Mouse (Mus musculus) liver, embryonic 16.5 days (tissue): Measurements from ENCODE around the gene Chd6. TPM values are rescaled to one million over a fixed set of nuclear protein-coding genes. Genes with fewer than 3 reads are reported as not detected.
A peak's percentile ranks its signal among the peaks of the same experiment; 100 is the strongest.
"Not testable (repeated sequence)": the region's sequence is repeated elsewhere in the genome, so short reads cannot be mapped to it uniquely, and the experiment has no call there.

ENCODE experiments used
- ATAC-seq: fragments of 200-750 bp; cut with Nextera tagmentation; 2 replicates; pipeline ENCODE4 v1.8.0; 2017; ENCODE audit warnings: low read depth, mild to moderate bottlenecking, moderate number of reproducible peaks, moderate library complexity
- H3K27ac ChIP-seq: fragments of 300-500 bp; sonication (generic); 2 replicates; pipeline ENCODE4 v1.5.1; 2014; ENCODE audit warnings: mild to moderate bottlenecking, low read length
- H3K27me3 ChIP-seq: fragments of 300-500 bp; sonication (generic); 2 replicates; pipeline ENCODE4 v1.6.1; 2014; ENCODE audit warnings: low read depth, low read length, mixed read lengths; ENCODE audit not compliant: control insufficient read depth, insufficient read depth
- H3K36me3 ChIP-seq: fragments of 300-500 bp; sonication (generic); 2 replicates; pipeline ENCODE4 v1.6.1; 2014; ENCODE audit warnings: mild to moderate bottlenecking; ENCODE audit not compliant: control insufficient read depth, insufficient read depth
- H3K4me1 ChIP-seq: fragments of 300-500 bp; sonication (generic); 2 replicates; pipeline ENCODE4 v1.6.1; 2014; ENCODE audit warnings: low read depth, low read length, mixed read lengths; ENCODE audit not compliant: control insufficient read depth
- H3K4me2 ChIP-seq: fragments of 300-500 bp; sonication (generic); 2 replicates; pipeline ENCODE4 v1.6.1; 2014; ENCODE audit warnings: low read depth, low read length, mixed read lengths
- H3K4me3 ChIP-seq: fragments of 300-500 bp; sonication (generic); 2 replicates; pipeline ENCODE4 v1.5.1; 2014; ENCODE audit warnings: low read depth, mild to moderate bottlenecking, low read length
- H3K9ac ChIP-seq: fragments of 300-500 bp; sonication (generic); 2 replicates; pipeline ENCODE4 v1.6.1; 2014; ENCODE audit warnings: low read depth, low read length
- H3K9me3 ChIP-seq: fragments of 300-500 bp; sonication (generic); replicated peaks from 2 replicates; pipeline ENCODE4 v1.6.1; 2016; ENCODE audit warnings: low read length; ENCODE audit not compliant: control insufficient read depth
- WGBS: fragments of 180-500 bp; shearing (Covaris S2); extraction: QIAGEN DNeasy Blood & Tissue Kit; methylation state at CpG from one replicate; pipeline ENCODE4 v1.1.7; 2014; ENCODE audit not compliant: insufficient replicate concordance; 5-methylcytosine and 5-hydroxymethylcytosine counted together
- polyA plus RNA-seq: library from polyadenylated mRNA; unstranded; fragments of >200 nt; fragmentation: Nextera tagmentation; extraction: Ambion mirVana; gene quantifications from 2 replicates; pipeline ENCODE4 v1.2.1, GENCODE M21; 2015

The Chd6 gene
- polyA plus RNA-seq, 1 experiment from 2014 or later: 4.7 TPM

DNA sequence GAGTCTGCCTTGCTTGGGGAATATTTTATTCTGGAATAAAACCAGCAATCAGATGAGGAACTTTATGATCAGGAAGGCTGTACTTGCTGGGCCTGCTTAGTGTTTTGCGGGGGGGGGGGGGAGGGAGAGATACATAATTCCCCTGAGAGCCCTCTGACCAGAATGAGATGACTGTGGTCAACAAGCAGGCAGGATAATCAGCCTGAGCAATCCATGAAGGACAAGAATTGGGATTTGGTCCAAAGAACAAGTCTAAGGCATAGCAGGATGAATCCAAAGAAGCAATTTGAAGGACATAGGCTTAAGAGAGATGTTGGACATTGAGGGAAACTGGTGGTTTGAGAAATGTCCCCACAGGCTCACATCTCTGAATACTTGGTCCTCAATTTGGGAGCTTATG is 130.2 kb downstream of the Chd6 start:
- Histone ChIP-seq H3K9me3 (no peaks in the 10 kb centered on the region), H3K36me3 (peaks cover 4% of the 10 kb centered on the region), H3K9ac (no peak overlapping the region), H3K4me1 (no peaks in the 10 kb centered on the region), H3K4me2 (no peak overlapping the region), H3K4me3 (no peak overlapping the region), H3K27me3 (no peaks in the 10 kb centered on the region), H3K27ac (no peak overlapping the region)
- ATAC-seq: no peak
- 86% methylated on average over 1 of the region's 1 CpGs for WGBS

DNA sequence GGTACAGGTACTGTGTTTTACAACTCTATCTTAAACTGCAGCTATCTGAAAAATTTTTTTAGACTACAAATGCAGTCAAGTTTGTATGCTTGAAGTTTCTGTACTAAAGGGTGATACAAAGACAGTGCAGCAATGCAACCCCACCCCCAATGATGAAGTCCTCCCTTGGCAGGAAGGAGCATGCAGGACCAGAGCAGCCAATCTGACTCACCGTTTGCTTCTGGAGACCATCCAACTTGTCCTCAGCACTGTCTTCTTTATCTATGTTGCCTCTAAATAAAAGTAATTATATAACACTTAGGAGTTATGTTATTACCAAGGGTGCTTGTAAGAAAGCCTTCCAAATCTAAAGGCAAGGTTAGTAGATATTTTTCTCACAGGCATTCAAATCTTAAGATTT is 131.6 kb downstream of the Chd6 start:
- no peaks in the 10 kb centered on the region for H3K4me1 ChIP-seq
- no peaks in the 10 kb centered on the region for H3K27me3 ChIP-seq
- H3K4me2 ChIP-seq: no peak overlapping the region
- no peak overlapping the region for H3K4me3 ChIP-seq
- H3K36me3 ChIP-seq: peaks cover 4% of the 10 kb centered on the region
- WGBS: 65% methylated on average over 1 of the region's 1 CpGs
- no peak for ATAC-seq
- no peak overlapping the region for H3K9ac ChIP-seq
- H3K9me3 ChIP-seq: no peaks in the 10 kb centered on the region
- no peak overlapping the region for H3K27ac ChIP-seq

DNA sequence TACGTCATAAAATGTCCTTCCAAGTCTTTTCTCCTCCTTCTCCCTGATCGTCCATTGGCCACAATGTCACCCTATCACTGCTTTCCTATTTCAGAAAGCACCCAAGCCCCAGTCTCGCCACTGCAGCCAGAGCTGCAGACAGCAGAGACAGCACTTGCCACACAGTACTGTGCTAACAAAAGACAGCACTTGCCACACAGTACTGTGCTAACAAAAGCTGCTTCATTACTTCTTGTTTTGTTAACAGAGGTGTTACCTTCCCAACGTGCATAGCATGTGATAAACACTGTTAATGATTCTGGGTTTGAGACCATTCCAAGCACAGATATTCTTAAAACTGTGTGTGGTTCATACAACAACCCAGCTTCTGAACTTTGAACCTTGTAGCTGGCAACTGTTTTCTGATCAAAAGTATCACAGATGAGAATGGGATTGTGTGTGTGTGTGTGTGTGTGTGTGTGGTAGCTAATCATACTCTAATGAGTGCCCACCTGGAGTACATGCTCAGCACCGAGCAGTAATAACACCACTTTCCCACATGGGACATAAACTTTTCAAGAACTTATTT is 135.1 kb downstream of the Chd6 start:
- H3K9me3 ChIP-seq: no peaks in the 10 kb centered on the region
- no peaks in the 10 kb centered on the region for H3K27me3 ChIP-seq
- H3K4me1 ChIP-seq: no peaks in the 10 kb centered on the region
- ATAC-seq: 0 out of 2 replicates have a peak, but pooled peaks have one; percentile 11
- no peak overlapping the region for H3K4me3 ChIP-seq
- H3K4me2 ChIP-seq: no peak overlapping the region
- no peak overlapping the region for H3K27ac ChIP-seq
- no peaks in the 10 kb centered on the region for H3K36me3 ChIP-seq
- no peak overlapping the region for H3K9ac ChIP-seq
- WGBS: 58% methylated on average over 5 of the region's 5 CpGs

DNA sequence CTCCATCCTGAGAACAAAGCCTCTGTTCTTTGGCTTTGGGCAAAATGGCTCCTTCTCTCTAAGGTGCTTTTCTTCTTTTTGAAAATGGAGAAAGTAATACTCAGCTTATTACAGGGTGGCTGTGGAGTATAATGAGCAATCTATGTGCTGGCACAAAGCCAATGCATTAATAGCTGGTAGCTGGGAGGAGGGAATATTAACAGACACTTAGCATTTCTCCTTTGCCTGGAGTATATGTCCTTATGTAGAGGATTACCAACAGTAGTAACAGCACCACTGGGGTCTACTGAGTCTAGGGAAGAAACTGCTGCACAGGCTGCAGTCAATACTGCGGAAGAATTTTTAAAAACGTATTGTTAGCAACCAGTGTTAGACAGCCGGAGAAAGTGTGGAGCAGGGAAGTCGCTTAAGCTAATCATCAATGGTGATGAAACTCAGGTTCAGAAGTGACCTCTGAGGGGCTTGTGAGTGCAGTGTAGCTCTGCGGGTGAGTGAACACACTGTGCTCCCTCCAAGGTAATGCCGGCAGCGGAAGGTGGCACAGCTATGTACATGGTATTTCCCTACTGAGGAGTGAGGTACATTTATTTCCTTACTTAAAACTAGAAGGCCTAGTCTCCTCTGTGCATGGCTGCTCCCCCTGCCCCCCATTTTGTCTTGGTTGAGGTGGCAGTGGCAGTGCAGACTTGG is 136.6 kb downstream of the Chd6 start:
- WGBS: 86% methylated on average over 7 of the region's 7 CpGs
- H3K9ac ChIP-seq: no peak overlapping the region
- no peaks in the 10 kb centered on the region for H3K9me3 ChIP-seq
- H3K27me3 ChIP-seq: no peaks in the 10 kb centered on the region
- H3K4me3 ChIP-seq: no peak overlapping the region
- ATAC-seq: no peak
- no peak overlapping the region for H3K4me2 ChIP-seq
- no peak overlapping the region for H3K27ac ChIP-seq
- no peaks in the 10 kb centered on the region for H3K4me1 ChIP-seq
- H3K36me3 ChIP-seq: peaks cover 2% of the 10 kb centered on the region

DNA sequence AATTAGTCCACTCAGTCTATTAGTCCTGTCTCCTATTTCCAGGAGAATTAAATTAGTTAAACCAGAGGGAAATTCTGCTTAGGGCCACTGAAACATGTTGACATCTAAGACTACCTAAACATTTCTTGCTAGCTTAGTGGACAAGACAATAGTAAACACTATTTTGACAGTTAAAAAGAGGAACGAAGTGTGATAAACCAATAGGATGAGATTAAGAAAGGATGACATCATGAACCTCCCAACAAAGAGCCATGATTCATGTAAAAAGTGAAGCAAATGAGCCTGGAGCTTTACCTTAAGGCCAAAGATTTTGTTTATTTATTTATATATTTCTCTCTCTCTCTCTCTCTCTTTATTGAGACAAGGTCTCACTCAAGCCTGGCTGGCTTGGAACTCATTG is 146.7 kb downstream of the Chd6 start:
- no peak for ATAC-seq
- no peak overlapping the region for H3K9ac ChIP-seq
- H3K27me3 ChIP-seq: no peaks in the 10 kb centered on the region
- H3K27ac ChIP-seq: no peak overlapping the region
- H3K9me3 ChIP-seq: no peaks in the 10 kb centered on the region
- H3K36me3 ChIP-seq: no peaks in the 10 kb centered on the region; the same call in none of the 2 replicates
- no peaks in the 10 kb centered on the region for H3K4me1 ChIP-seq
- WGBS: 39% methylated on average over 1 of the region's 1 CpGs
- no peak overlapping the region for H3K4me2 ChIP-seq
- H3K4me3 ChIP-seq: no peak overlapping the region

DNA sequence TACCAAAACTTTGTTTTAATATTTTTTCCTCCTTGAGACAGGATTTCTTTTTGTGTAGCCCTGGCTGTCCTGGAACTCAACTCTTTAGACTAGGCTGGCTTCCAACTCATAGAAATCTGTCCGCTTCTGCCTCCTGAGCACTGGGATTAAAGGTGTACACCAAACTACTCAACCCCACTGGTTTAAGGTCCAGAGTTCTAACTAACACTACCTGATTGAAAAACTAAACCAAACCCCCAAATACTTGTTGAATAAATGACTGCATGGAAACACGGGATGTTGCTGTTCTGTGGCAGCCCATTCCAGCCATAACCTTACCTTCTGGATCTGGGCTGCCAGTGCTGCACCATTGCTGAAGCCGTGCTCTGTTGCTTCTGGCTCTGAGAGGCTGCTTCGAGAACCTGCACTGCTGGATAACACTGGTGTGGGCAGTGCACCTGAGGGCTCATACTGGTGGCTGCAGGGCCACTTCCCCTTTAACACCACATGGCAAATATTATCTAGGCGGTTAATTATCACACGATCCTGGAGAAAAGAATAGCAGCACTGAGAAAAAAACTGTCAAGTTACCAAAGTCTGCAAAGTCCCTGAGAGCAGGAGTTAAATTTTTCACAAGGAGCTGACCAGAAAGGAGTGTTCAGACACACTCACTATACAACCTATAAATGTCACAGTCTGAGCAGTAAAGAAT is 147.8 kb downstream of the Chd6 start:
- Histone ChIP-seq H3K4me3 (no peak overlapping the region), H3K27ac (no peak overlapping the region), H3K27me3 (no peaks in the 10 kb centered on the region), H3K4me2 (no peak overlapping the region), H3K9ac (no peak overlapping the region), H3K4me1 (no peaks in the 10 kb centered on the region), H3K36me3 (peaks cover 2% of the 10 kb centered on the region), H3K9me3 (no peaks in the 10 kb centered on the region)
- 49% methylated on average over 6 of the region's 6 CpGs for WGBS
- no peak for ATAC-seq

DNA sequence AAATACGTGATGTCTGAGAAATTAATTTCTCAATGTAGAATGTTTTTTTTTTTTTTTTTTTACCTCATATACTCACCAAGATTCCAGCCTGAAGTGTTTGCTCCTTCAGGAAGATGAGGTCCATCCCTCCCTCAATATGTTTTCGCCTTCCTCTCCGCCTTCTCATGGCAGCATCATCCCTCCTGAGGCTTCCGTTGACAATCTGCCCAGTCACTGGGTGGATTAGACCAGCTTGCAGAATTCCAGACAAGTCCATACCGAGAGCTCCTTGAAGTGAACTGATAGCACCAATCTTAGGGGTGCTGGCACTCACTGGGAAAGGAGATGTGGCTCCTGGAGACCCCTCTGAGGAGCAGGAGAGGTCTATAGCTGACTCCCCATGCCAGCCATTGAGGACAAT is 149.0 kb downstream of the Chd6 start:
- ATAC-seq: no peak
- 75% methylated on average over 5 of the region's 5 CpGs for WGBS
- H3K9ac ChIP-seq: no peak overlapping the region
- no peaks in the 10 kb centered on the region for H3K4me1 ChIP-seq
- no peak overlapping the region for H3K27ac ChIP-seq
- H3K9me3 ChIP-seq: no peaks in the 10 kb centered on the region
- peaks cover 7% of the 10 kb centered on the region for H3K36me3 ChIP-seq
- no peak overlapping the region for H3K4me3 ChIP-seq
- H3K4me2 ChIP-seq: no peak overlapping the region
- H3K27me3 ChIP-seq: no peaks in the 10 kb centered on the region

DNA sequence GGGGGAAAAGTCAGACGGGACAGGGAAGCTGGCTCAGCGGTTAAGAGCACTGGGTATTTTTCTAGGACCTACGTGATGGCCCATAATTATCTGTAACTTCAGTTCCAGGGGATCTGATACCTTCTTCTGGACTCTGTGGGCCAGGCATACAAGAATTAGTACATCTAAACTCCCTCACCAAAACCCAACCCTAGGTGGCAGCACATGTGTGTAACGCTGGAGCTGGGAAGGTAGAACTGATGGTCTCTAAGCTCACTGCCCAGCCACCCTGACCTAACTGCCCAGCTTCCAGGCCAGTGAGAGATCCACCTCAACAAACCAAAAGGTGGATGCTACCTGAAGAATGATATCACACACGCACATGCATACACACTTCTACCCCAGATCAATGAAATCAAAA is 150.1 kb downstream of the Chd6 start:
- Histone ChIP-seq H3K36me3 (peaks cover 7% of the 10 kb centered on the region), H3K9me3 (no peaks in the 10 kb centered on the region), H3K27me3 (no peaks in the 10 kb centered on the region), H3K4me2 (no peak overlapping the region), H3K27ac (no peak overlapping the region), H3K4me3 (no peak overlapping the region), H3K9ac (no peak overlapping the region), H3K4me1 (no peaks in the 10 kb centered on the region)
- no peak for ATAC-seq
- WGBS: 72% methylated on average over 5 of the region's 5 CpGs

DNA sequence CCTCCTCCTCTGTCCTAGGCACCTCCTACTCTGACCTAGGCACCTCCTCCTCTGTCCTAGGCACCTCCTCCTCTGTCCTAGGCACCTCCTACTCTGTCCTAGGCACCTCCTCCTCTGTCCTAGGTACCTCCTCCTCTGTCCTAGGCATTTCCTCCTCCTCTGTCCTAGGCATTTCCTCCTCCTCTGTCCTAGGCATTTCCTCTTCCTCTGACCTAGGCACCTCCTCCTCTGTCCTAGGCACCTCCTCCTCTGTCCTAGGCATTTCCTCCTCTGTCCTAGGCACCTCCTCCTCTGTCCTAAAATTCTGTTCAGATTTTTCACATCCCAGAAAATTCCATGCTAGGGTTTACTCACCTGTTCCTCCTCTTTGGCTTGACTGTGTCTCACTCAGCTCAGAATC is 151.1 kb downstream of the Chd6 start:
- not testable (repeated sequence) for H3K27ac ChIP-seq, H3K36me3 ChIP-seq, H3K4me2 ChIP-seq, H3K4me1 ChIP-seq, ATAC-seq, H3K4me3 ChIP-seq, H3K9me3 ChIP-seq, H3K9ac ChIP-seq, H3K27me3 ChIP-seq
